Mouse (Mus musculus) left cerebral cortex, adult 11 months (tissue): ENCODE data around the gene Olfr873.
"Not testable (repeated sequence)": the region's sequence is repeated elsewhere in the genome, so short reads cannot be mapped to it uniquely, and the experiment has no call there.

ENCODE experiments used
- DNase-seq: peaks from one replicate; pipeline ENCODE4 v3.0.0; 2022; ENCODE audit warnings: low spot score

Gene Olfr873

GRCm38 (mm10) chr9:20298232-20298631 lies at the start of gene Olfr873:
TSS of gene Olfr873 (plus strand) at chr9:20298532.
- DNase-seq, result no peak

- no peak for DNase-seq
Measured at GRCm38 (mm10) chr9:20282051-20282450, 16.3 kb upstream of the Olfr873 start, which contains the start of gene Olfr39. TSS of gene Olfr39 (plus strand) at chr9:20282351.

- not testable (repeated sequence) for DNase-seq
Measured at GRCm38 (mm10) chr9:20295562-20295961, 2.8 kb upstream of the Olfr873 start.

- DNase-seq, result no peak
Measured at GRCm38 (mm10) chr9:20335994-20336393, 37.7 kb downstream of the Olfr873 start, which contains the start of gene Olfr18. TSS of gene Olfr18 (minus strand) at chr9:20336094.

- DNase-seq, result no peak
Measured at GRCm38 (mm10) chr9:20348501-20348900, 50.2 kb downstream of the Olfr873 start.
